Mouse (Mus musculus) embryo, embryonic 11 days (tissue): ENCODE measurements around the gene Clec10a.
"Not testable (repeated sequence)": the region's sequence is repeated elsewhere in the genome, so short reads cannot be mapped to it uniquely, and the experiment has no call there.

Experiments
- DNase-seq: peaks from one replicate; pipeline ENCODE4 v3.0.0-alpha.2; 2015

The Clec10a gene

GRCm38 (mm10) chr11:70155897-70156296 lies at the start of gene Clec10a:
TSS of gene Clec10a (plus strand) at chr11:70156197.
- not testable (repeated sequence) for DNase-seq

GRCm38 (mm10) chr11:70107085-70107484 lies 48.9 kb upstream of the Clec10a start:
- DNase-seq, result no peak

GRCm38 (mm10) chr11:70110146-70110545 lies 45.9 kb upstream of the Clec10a start:
- DNase-seq, result peak; percentile 33

GRCm38 (mm10) chr11:70114562-70114961 lies 41.4 kb upstream of the Clec10a start:
- no peak for DNase-seq

- DNase-seq, result no peak
Measured at GRCm38 (mm10) chr11:70115901-70116300, 40.1 kb upstream of the Clec10a start.

GRCm38 (mm10) chr11:70129926-70130379 lies 26.0 kb upstream of the Clec10a start, which contains the start of gene Mgl2:
TSS of gene Mgl2 (plus strand) at chr11:70130329.
- DNase-seq, result no peak

- DNase-seq, result not testable (repeated sequence)
Measured at GRCm38 (mm10) chr11:70135001-70135400, 21.0 kb upstream of the Clec10a start.

- DNase-seq, result not testable (repeated sequence)
Measured at GRCm38 (mm10) chr11:70135925-70136324, 20.1 kb upstream of the Clec10a start.

- no peak for DNase-seq
Measured at GRCm38 (mm10) chr11:70139171-70139570, 16.8 kb upstream of the Clec10a start.

GRCm38 (mm10) chr11:70151072-70151471 lies 4.9 kb upstream of the Clec10a start:
- no peak for DNase-seq

GRCm38 (mm10) chr11:70162336-70162735 lies 6.3 kb downstream of the Clec10a start:
- DNase-seq, result no peak

GRCm38 (mm10) chr11:70165972-70166921 lies 10.2 kb downstream of the Clec10a start:
- DNase-seq, result no peak

- DNase-seq, result no peak
Measured at GRCm38 (mm10) chr11:70168136-70168535, 12.1 kb downstream of the Clec10a start.

GRCm38 (mm10) chr11:70169471-70169870 lies 13.5 kb downstream of the Clec10a start:
- DNase-seq, result not testable (repeated sequence)

- DNase-seq, result no peak
Measured at GRCm38 (mm10) chr11:70170291-70170690, 14.3 kb downstream of the Clec10a start.

- no peak for DNase-seq
Measured at GRCm38 (mm10) chr11:70171181-70171580, 15.2 kb downstream of the Clec10a start.

GRCm38 (mm10) chr11:70171847-70172246 lies 15.8 kb downstream of the Clec10a start:
- DNase-seq, result peak; percentile 12

- DNase-seq, result no peak
Measured at GRCm38 (mm10) chr11:70172298-70172697, 16.3 kb downstream of the Clec10a start.

- DNase-seq, result no peak
Measured at GRCm38 (mm10) chr11:70174491-70174890, 18.5 kb downstream of the Clec10a start.

- DNase-seq, result no peak
Measured at GRCm38 (mm10) chr11:70177647-70178046, 21.6 kb downstream of the Clec10a start.

- no peak for DNase-seq
Measured at GRCm38 (mm10) chr11:70178311-70178710, 22.3 kb downstream of the Clec10a start.

GRCm38 (mm10) chr11:70178756-70179155 lies 22.8 kb downstream of the Clec10a start:
- DNase-seq, result no peak

- peak; percentile 62 for DNase-seq
Measured at GRCm38 (mm10) chr11:70179401-70179800, 23.4 kb downstream of the Clec10a start.

GRCm38 (mm10) chr11:70180496-70180895 lies 24.5 kb downstream of the Clec10a start:
- no peak for DNase-seq
